Mouse (Mus musculus): ENCODE results near the gene Col1a2.

- TF ChIP-seq POLR2A (IDR thresholded peaks at IDR 0.05; ENCODE audit: control insufficient read depth in 1 of 2, insufficient read depth in 1 of 2, low read depth in 1 of 2, low read length in 2 of 2, poor library complexity in 1 of 2): no peak
- no peak for TF ChIP-seq RCOR1 (IDR thresholded peaks at IDR 0.05; ENCODE audit: low read depth, low read length)
- TF ChIP-seq TAL1 (IDR thresholded peaks at IDR 0.05; ENCODE audit: low read length): no peak
- no peak for TF ChIP-seq MAFK (IDR thresholded peaks at IDR 0.05; ENCODE audit: borderline replicate concordance, low read depth, low read length)
- no peak for TF ChIP-seq CTCF (IDR thresholded peaks at IDR 0.05 in 2 of 3, conservative IDR thresholded peaks at IDR 0.05 in 1 of 3; ENCODE audit: control insufficient read depth in 1 of 3, insufficient read depth in 1 of 3, low read depth in 2 of 3, low read length in 3 of 3, poor library complexity in 1 of 3, severe bottlenecking in 1 of 3)
- no peak for TF ChIP-seq MEF2A (IDR thresholded peaks at IDR 0.05; ENCODE audit: extremely low read depth, insufficient replicate concordance, low read depth, low read length, poor library complexity, severe bottlenecking)
- no peak for TF ChIP-seq TCF12 (IDR thresholded peaks at IDR 0.05; ENCODE audit: low read depth, low read length)
- no peak for TF ChIP-seq CHD2 (IDR thresholded peaks at IDR 0.05; ENCODE audit: low read length)
- TF ChIP-seq EP300 (IDR thresholded peaks at IDR 0.05; ENCODE audit: low read depth in 1 of 2, low read length in 2 of 2): no peak
- TF ChIP-seq ZMIZ1 (IDR thresholded peaks at IDR 0.05; ENCODE audit: low read depth, low read length): no peak
- TF ChIP-seq ZC3H11A (IDR thresholded peaks at IDR 0.05; ENCODE audit: low read depth, low read length): no peak
- no peak for TF ChIP-seq MXI1 (IDR thresholded peaks at IDR 0.05; ENCODE audit: low read depth, low read length)
- TF ChIP-seq TBP (IDR thresholded peaks at IDR 0.05; ENCODE audit: low read depth, low read length): no peak
These were observed 4.8 kb downstream of the Col1a2 start for GRCm38 (mm10) chr6:4509395-4509794.

Data from MEL (cell line).